Mouse (Mus musculus) stomach, embryonic 14.5 days (tissue): ENCODE measurements at regions not wholly inside any gene's neighbourhood (a gene's known extent, or its start where the extent isn't known, plus 50 kb on each side); places are given as distances from the start of the nearest gene placed in this dataset.
A peak's percentile ranks its signal among the peaks of the same experiment; 100 is the strongest.

Experiments used
- ATAC-seq: fragments of 200-750 bp; cut with Nextera tagmentation; 2 replicates; pipeline ENCODE4 v1.8.0; 2017; ENCODE audit warnings: low read depth, moderate TSS enrichment; ENCODE audit not compliant: insufficient number of reproducible peaks, insufficient read depth, low FRiP score
- H3K27ac ChIP-seq: fragments of 300-500 bp; sonication (generic); 2 replicates; pipeline ENCODE4 v1.5.1; 2014; ENCODE audit warnings: mild to moderate bottlenecking, low read length, moderate library complexity, mixed read lengths
- H3K27me3 ChIP-seq: fragments of 300-500 bp; sonication (generic); 2 replicates; pipeline ENCODE4 v1.6.1; 2014; ENCODE audit warnings: low read length, control low read depth, mixed read lengths; ENCODE audit not compliant: control insufficient read depth, insufficient read depth
- H3K36me3 ChIP-seq: fragments of 300-500 bp; sonication (generic); 2 replicates; pipeline ENCODE4 v1.6.1; 2014; ENCODE audit warnings: mild to moderate bottlenecking, control low read depth, low read length, moderate library complexity, mixed read lengths; ENCODE audit not compliant: control insufficient read depth, insufficient read depth
- H3K4me1 ChIP-seq: fragments of 300-500 bp; sonication (generic); 2 replicates; pipeline ENCODE4 v1.6.1; 2014; ENCODE audit warnings: low read length, control low read depth, mixed read lengths; ENCODE audit not compliant: control insufficient read depth, insufficient read depth
- H3K4me2 ChIP-seq: fragments of 300-500 bp; sonication (generic); replicated peaks from 2 replicates; pipeline ENCODE4 v1.6.1; 2014; ENCODE audit warnings: low read depth, low read length, control low read depth
- H3K4me3 ChIP-seq: fragments of 300-500 bp; sonication (generic); 2 replicates; pipeline ENCODE4 v1.5.1; 2014; ENCODE audit warnings: low read depth, low read length, control low read depth
- H3K9ac ChIP-seq: fragments of 300-500 bp; sonication (generic); replicated peaks from 2 replicates; pipeline ENCODE4 v1.6.1; 2014; ENCODE audit warnings: low read depth, mild to moderate bottlenecking, control low read depth, low read length, moderate library complexity, mixed read lengths
- H3K9me3 ChIP-seq: fragments of 300-500 bp; sonication (generic); 2 replicates; pipeline ENCODE4 v1.6.1; 2016; ENCODE audit warnings: low read depth, low read length, control low read depth; ENCODE audit not compliant: control insufficient read depth
- WGBS: fragments of 180-500 bp; shearing (Covaris S2); extraction: QIAGEN DNeasy Blood & Tissue Kit; methylation state at CpG from one replicate; pipeline ENCODE4 v1.1.7; 2014; 5-methylcytosine and 5-hydroxymethylcytosine counted together

- Histone ChIP-seq H3K27me3 (no peaks in the 10 kb centered on the region), H3K4me1 (no peaks in the 10 kb centered on the region), H3K4me2 (no peak overlapping the region), H3K36me3 (no peaks in the 10 kb centered on the region), H3K27ac (no peak overlapping the region), H3K9me3 (no peaks in the 10 kb centered on the region), H3K4me3 (no peak overlapping the region), H3K9ac (no peak overlapping the region)
- 15% methylated on average over 4 of the region's 4 CpGs for WGBS
- ATAC-seq, result no peak
These were observed 334.9 kb upstream of the Rsrc1 start for GRCm38 (mm10) chr3:66646251-66646650.

GRCm38 (mm10) chr3:66649271-66649670 is 331.9 kb upstream of the Rsrc1 start:
- no peaks in the 10 kb centered on the region for H3K4me1 ChIP-seq
- H3K9ac ChIP-seq, result no peak overlapping the region
- H3K27ac ChIP-seq, result no peak overlapping the region
- no peak overlapping the region for H3K4me3 ChIP-seq
- no peak overlapping the region for H3K4me2 ChIP-seq
- H3K27me3 ChIP-seq, result no peaks in the 10 kb centered on the region
- WGBS, result 89% methylated on average over 4 of the region's 4 CpGs
- ATAC-seq, result no peak
- no peaks in the 10 kb centered on the region for H3K9me3 ChIP-seq
- H3K36me3 ChIP-seq, result no peaks in the 10 kb centered on the region

- H3K9ac ChIP-seq, result no peak overlapping the region
- no peaks in the 10 kb centered on the region for H3K4me1 ChIP-seq
- no peaks in the 10 kb centered on the region for H3K36me3 ChIP-seq
- ATAC-seq, result peak; percentile 49; the same call in 1 of the 2 replicates
- no peaks in the 10 kb centered on the region for H3K27me3 ChIP-seq
- WGBS, result 45% methylated on average over 15 of the region's 15 CpGs
- no peak overlapping the region for H3K4me2 ChIP-seq
- H3K27ac ChIP-seq, result no peak overlapping the region
- no peak overlapping the region for H3K4me3 ChIP-seq
- H3K9me3 ChIP-seq, result no peaks in the 10 kb centered on the region
These were observed 331.0 kb upstream of the Rsrc1 start for GRCm38 (mm10) chr3:66650076-66650748.

DNA sequence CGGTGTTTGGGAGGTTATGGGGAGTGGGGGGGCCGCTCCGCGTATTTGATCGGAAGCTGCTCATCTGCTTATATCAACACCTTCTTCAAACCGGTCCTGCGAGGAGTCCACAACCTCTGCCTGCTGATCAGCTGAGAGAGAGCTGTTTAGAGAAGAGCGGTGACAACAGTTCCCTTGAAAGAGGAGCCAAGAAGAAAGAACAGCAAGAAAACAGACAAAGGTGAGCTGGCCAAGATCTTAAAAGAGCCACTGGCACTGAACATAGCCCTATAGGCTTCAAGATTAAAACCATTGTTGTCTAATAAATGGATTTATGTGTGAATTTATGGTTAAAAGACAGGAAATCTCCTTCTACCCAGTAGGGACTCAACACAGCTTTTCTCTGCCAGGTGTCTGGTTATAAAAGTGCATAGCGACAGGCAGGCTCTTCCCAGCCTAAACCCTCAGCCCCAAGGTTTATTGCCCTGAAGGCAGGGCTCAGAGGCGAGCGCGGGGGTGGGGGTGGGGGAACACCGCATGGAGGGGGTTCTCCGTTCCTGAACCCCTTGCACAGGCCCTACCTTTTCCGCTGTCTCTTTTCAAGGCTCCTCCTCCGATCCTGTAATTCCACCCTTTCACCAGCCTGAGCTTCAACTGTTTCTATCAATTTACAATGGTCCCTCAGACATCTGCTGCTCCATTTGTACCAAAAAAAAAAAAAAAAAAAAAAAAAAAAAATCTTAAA is 330.3 kb upstream of the Rsrc1 start:
- no peaks in the 10 kb centered on the region for H3K4me1 ChIP-seq
- H3K4me2 ChIP-seq, result no peak overlapping the region
- H3K27ac ChIP-seq, result no peak overlapping the region
- 50% methylated on average over 16 of the region's 16 CpGs for WGBS
- no peak overlapping the region for H3K9ac ChIP-seq
- no peaks in the 10 kb centered on the region for H3K9me3 ChIP-seq
- ATAC-seq, result no peak
- H3K27me3 ChIP-seq, result no peaks in the 10 kb centered on the region
- no peak overlapping the region for H3K4me3 ChIP-seq
- H3K36me3 ChIP-seq, result no peaks in the 10 kb centered on the region

GRCm38 (mm10) chr3:66652139-66652846 is 328.9 kb upstream of the Rsrc1 start:
- no peaks in the 10 kb centered on the region for H3K36me3 ChIP-seq
- H3K27ac ChIP-seq, result no peak overlapping the region
- H3K4me1 ChIP-seq, result no peaks in the 10 kb centered on the region
- 89% methylated on average over 7 of the region's 7 CpGs for WGBS
- H3K4me2 ChIP-seq, result no peak overlapping the region
- H3K9me3 ChIP-seq, result no peaks in the 10 kb centered on the region
- ATAC-seq, result no peak
- no peaks in the 10 kb centered on the region for H3K27me3 ChIP-seq
- no peak overlapping the region for H3K4me3 ChIP-seq
- H3K9ac ChIP-seq, result no peak overlapping the region

DNA sequence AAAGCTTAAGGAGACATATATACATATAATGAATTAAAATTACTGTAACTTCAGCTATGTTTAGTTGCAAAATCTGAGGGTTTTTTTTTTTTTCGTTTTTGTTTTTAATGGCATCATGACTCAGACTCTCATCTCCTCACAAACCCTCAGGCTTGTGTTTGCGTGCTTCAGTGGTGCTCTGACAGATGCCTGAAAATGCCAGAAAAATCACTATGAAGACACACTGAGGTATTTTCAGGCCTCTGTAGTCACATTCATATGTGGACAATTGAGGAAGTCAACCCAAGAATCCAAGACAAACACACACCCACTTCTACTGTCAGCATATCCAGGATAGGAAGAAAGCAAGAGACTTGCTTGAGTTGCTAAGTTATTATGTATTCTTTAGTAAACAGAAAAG is 327.2 kb upstream of the Rsrc1 start:
- H3K9ac ChIP-seq, result no peak overlapping the region
- no peak overlapping the region for H3K4me2 ChIP-seq
- no peaks in the 10 kb centered on the region for H3K4me1 ChIP-seq
- no peaks in the 10 kb centered on the region for H3K36me3 ChIP-seq
- no peak overlapping the region for H3K4me3 ChIP-seq
- 87% methylated on average over 2 of the region's 2 CpGs for WGBS
- H3K27ac ChIP-seq, result no peak overlapping the region
- H3K9me3 ChIP-seq, result no peaks in the 10 kb centered on the region
- ATAC-seq, result no peak
- no peaks in the 10 kb centered on the region for H3K27me3 ChIP-seq

DNA sequence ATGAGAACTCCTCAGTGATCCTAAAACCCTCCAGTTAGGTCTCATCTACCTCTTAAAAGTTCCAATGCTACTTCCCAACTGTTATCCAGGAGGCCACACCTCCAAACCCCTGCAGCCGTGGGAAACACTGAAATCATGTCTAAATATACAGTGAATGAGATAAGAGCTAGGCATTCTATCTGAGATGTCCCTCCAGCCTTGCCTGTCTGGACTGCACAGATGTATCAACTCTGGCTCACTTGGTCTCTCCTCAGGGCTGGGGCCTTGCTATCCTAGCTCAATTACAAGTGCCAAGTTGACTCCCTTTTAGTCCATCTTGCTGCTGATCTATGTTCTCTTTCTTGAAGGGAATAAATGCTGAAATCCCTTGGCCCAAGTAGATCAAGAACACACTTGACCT is 326.3 kb upstream of the Rsrc1 start:
- no peak overlapping the region for H3K4me2 ChIP-seq
- H3K4me3 ChIP-seq, result no peak overlapping the region
- H3K36me3 ChIP-seq, result no peaks in the 10 kb centered on the region
- ATAC-seq, result no peak
- no peak overlapping the region for H3K9ac ChIP-seq
- 23% methylated on average over 1 of the region's 1 CpGs for WGBS
- no peaks in the 10 kb centered on the region for H3K4me1 ChIP-seq
- H3K9me3 ChIP-seq, result no peaks in the 10 kb centered on the region
- no peaks in the 10 kb centered on the region for H3K27me3 ChIP-seq
- no peak overlapping the region for H3K27ac ChIP-seq

GRCm38 (mm10) chr3:66656458-66656857 is 324.7 kb upstream of the Rsrc1 start:
- H3K4me1 ChIP-seq, result no peaks in the 10 kb centered on the region
- no peak overlapping the region for H3K27ac ChIP-seq
- H3K4me2 ChIP-seq, result no peak overlapping the region
- H3K9ac ChIP-seq, result no peak overlapping the region
- no peaks in the 10 kb centered on the region for H3K27me3 ChIP-seq
- H3K9me3 ChIP-seq, result no peaks in the 10 kb centered on the region
- no peak overlapping the region for H3K4me3 ChIP-seq
- no peak for ATAC-seq
- 72% methylated on average over 5 of the region's 5 CpGs for WGBS
- H3K36me3 ChIP-seq, result no peaks in the 10 kb centered on the region
